Mouse (Mus musculus) frontal cortex, postnatal 36 days (tissue): Measurements from ENCODE around the gene AC141477.1.

ENCODE experiments used
- DNase-seq, 2 experiments: peaks; one replicate each; pipeline ENCODE4 v3.0.0; 2022; ENCODE audit warnings: low spot score in 2 of 2

The AC141477.1 gene

GRCm38 (mm10) chr10:76440281-76440680, at the start of gene AC141477.1:
Gene AC141477.1 (minus strand): TSS chr10:76440444.
- DNase-seq: no peak

- DNase-seq: no peak
Measured at GRCm38 (mm10) chr10:76489205-76489604, 49.0 kb upstream of the AC141477.1 start.

GRCm38 (mm10) chr10:76488265-76488664, 48.0 kb upstream of the AC141477.1 start:
- DNase-seq: no peak

GRCm38 (mm10) chr10:76486302-76486701, 46.1 kb upstream of the AC141477.1 start:
- DNase-seq: no peak

GRCm38 (mm10) chr10:76481480-76481879, 41.2 kb upstream of the AC141477.1 start:
- DNase-seq: no peak

GRCm38 (mm10) chr10:76480851-76481250, 40.6 kb upstream of the AC141477.1 start:
- DNase-seq: no peak

GRCm38 (mm10) chr10:76473759-76474158, 33.5 kb upstream of the AC141477.1 start:
- no peak for DNase-seq

GRCm38 (mm10) chr10:76468203-76469162, 28.2 kb upstream of the AC141477.1 start, which contains the start of the genes Mcm3ap and Ybey:
Gene Mcm3ap (plus strand): TSS chr10:76468927.
Gene Ybey (minus strand): TSS chr10:76469114.
- DNase-seq: peak; percentile 89 to 91

- DNase-seq: no peak
Measured at GRCm38 (mm10) chr10:76462721-76463120, 22.5 kb upstream of the AC141477.1 start.

GRCm38 (mm10) chr10:76462312-76462711, 22.1 kb upstream of the AC141477.1 start:
- peak; percentile 13 to 40 for DNase-seq

- no peak for DNase-seq
Measured at GRCm38 (mm10) chr10:76461255-76461654, 21.0 kb upstream of the AC141477.1 start.

GRCm38 (mm10) chr10:76455289-76455688, 15.0 kb upstream of the AC141477.1 start:
- peak; percentile 51 to 54 for DNase-seq

- no peak for DNase-seq
Measured at GRCm38 (mm10) chr10:76448851-76449250, 8.6 kb upstream of the AC141477.1 start, which contains the start of gene 2610028H24Rik. Gene 2610028H24Rik (plus strand): TSS chr10:76449081.

- no peak for DNase-seq
Measured at GRCm38 (mm10) chr10:76447406-76448229, 7.4 kb upstream of the AC141477.1 start.

GRCm38 (mm10) chr10:76445996-76446681, 5.9 kb upstream of the AC141477.1 start:
- DNase-seq: no peak

- peak; percentile 97 for DNase-seq
Measured at GRCm38 (mm10) chr10:76442178-76443088, 2.2 kb upstream of the AC141477.1 start, which contains the start of gene Pcnt. Gene Pcnt (minus strand): TSS chr10:76442786.

GRCm38 (mm10) chr10:76439107-76439890, 945 bp downstream of the AC141477.1 start:
- DNase-seq: no peak

- no peak for DNase-seq
Measured at GRCm38 (mm10) chr10:76433925-76434324, 6.3 kb downstream of the AC141477.1 start.

GRCm38 (mm10) chr10:76425674-76426073, 14.6 kb downstream of the AC141477.1 start:
- no peak for DNase-seq
